Mouse (Mus musculus) left cerebral cortex, postnatal 4 days (tissue): ENCODE measurements around the gene H1foo. TPM values are rescaled to one million over a fixed set of nuclear protein-coding genes. Genes with fewer than 3 reads are reported as not detected.

ENCODE experiments used
- DNase-seq: peaks from one replicate; pipeline ENCODE4 v3.0.0-alpha.2; 2022
- intact Hi-C: fragments of 180-260 bp; cut with DNase I; formaldehyde crosslinking; loops from one replicate; pipeline ENCODE4 v1.15.1; 2025
- total RNA-seq, 2 experiments: library from RNA; stranded (reverse); gene quantifications; 2 replicates each; pipeline ENCODE4 v1.2.3; 2021

H1foo gene
- total RNA-seq, 2 experiments from 2014 or later, result not detected

- intact Hi-C loops, result loop anchor here (5.0 kb wide), 1 partner anchor 837 kb away; no protein-coding TSS in a partner anchor
- no peak for DNase-seq
Measured at GRCm38 (mm10) chr6:115924829-115925228, 19.9 kb upstream of the H1foo start.

GRCm38 (mm10) chr6:115926416-115926815 is 18.3 kb upstream of the H1foo start:
- intact Hi-C loops, result loop anchor here (5.0 kb wide), 1 partner anchor 836 kb away; no protein-coding TSS in a partner anchor
- DNase-seq, result no peak

- DNase-seq, result peak; percentile 40
- intact Hi-C loops, result loop anchor here (5.0 kb wide), 1 partner anchor 835 kb away; no protein-coding TSS in a partner anchor
Measured at GRCm38 (mm10) chr6:115927292-115928242, 17.2 kb upstream of the H1foo start.

- no peak for DNase-seq
- intact Hi-C loops, result no loop called here
Measured at GRCm38 (mm10) chr6:115930018-115930417, 14.7 kb upstream of the H1foo start.

- no peak for DNase-seq
- intact Hi-C loops, result no loop called here
Measured at GRCm38 (mm10) chr6:115931639-115932038, 13.1 kb upstream of the H1foo start, which contains the start of gene Rho. Gene Rho (plus strand): TSS chr6:115931748.

- no peak for DNase-seq
- intact Hi-C loops, result no loop called here
Measured at GRCm38 (mm10) chr6:115932391-115932790, 12.3 kb upstream of the H1foo start.

- intact Hi-C loops, result no loop called here
- DNase-seq, result no peak
Measured at GRCm38 (mm10) chr6:115935544-115935943, 9.2 kb upstream of the H1foo start.

GRCm38 (mm10) chr6:115938011-115938410 is 6.7 kb upstream of the H1foo start:
- DNase-seq, result no peak
- intact Hi-C loops, result no loop called here

- no peak for DNase-seq
- intact Hi-C loops, result no loop called here
Measured at GRCm38 (mm10) chr6:115938798-115939197, 5.9 kb upstream of the H1foo start.

- DNase-seq, result no peak
- intact Hi-C loops, result no loop called here
Measured at GRCm38 (mm10) chr6:115940603-115941002, 4.1 kb upstream of the H1foo start.

GRCm38 (mm10) chr6:115941128-115941527 is 3.6 kb upstream of the H1foo start:
- no peak for DNase-seq
- intact Hi-C loops, result no loop called here

- intact Hi-C loops, result no loop called here
- DNase-seq, result no peak
Measured at GRCm38 (mm10) chr6:115943498-115944427, 975 bp upstream of the H1foo start.

- intact Hi-C loops, result no loop called here
- no peak for DNase-seq
Measured at GRCm38 (mm10) chr6:115945633-115946032, 895 bp downstream of the H1foo start.

- intact Hi-C loops, result no loop called here
- DNase-seq, result peak; percentile 78
Measured at GRCm38 (mm10) chr6:115946389-115946788, 1.7 kb downstream of the H1foo start.

- intact Hi-C loops, result no loop called here
Measured at GRCm38 (mm10) chr6:115954506-115955074, 9.9 kb downstream of the H1foo start.

GRCm38 (mm10) chr6:115955169-115955568 is 10.4 kb downstream of the H1foo start:
- no peak for DNase-seq
- intact Hi-C loops, result no loop called here

More at GRCm38 (mm10) chr6:115954506-115955074, 9.9 kb downstream of the H1foo start:
- no peak for DNase-seq

- DNase-seq, result no peak
- intact Hi-C loops, result no loop called here
Measured at GRCm38 (mm10) chr6:115955664-115956063, 10.9 kb downstream of the H1foo start.

- DNase-seq, result no peak
- intact Hi-C loops, result no loop called here
Measured at GRCm38 (mm10) chr6:115956418-115956921, 11.7 kb downstream of the H1foo start.

- DNase-seq, result peak; percentile 72
- intact Hi-C loops, result no loop called here
Measured at GRCm38 (mm10) chr6:115956922-115957601, 12.3 kb downstream of the H1foo start.

- DNase-seq, result no peak
- intact Hi-C loops, result no loop called here
Measured at GRCm38 (mm10) chr6:115957681-115958080, 12.9 kb downstream of the H1foo start.
